Mouse (Mus musculus): ENCODE data around the gene Zbtb38.

- TF ChIP-seq USF1 (IDR thresholded peaks at IDR 0.05; ENCODE audit: low read depth), result peak; percentile 23
- TF ChIP-seq CTCF (IDR thresholded peaks at IDR 0.05; ENCODE audit: control insufficient read depth, insufficient read depth, insufficient read length), result no peak
- no peak for TF ChIP-seq FOSL1 (IDR thresholded peaks at IDR 0.05; ENCODE audit: insufficient read depth, low read length, poor library complexity, severe bottlenecking)
Observed at GRCm38 (mm10) chr9:96792543-96792942, 39.9 kb upstream of the Zbtb38 start.
